8 mouse cellular contexts compared by ENCODE assay signal in the genomic region with DNA sequence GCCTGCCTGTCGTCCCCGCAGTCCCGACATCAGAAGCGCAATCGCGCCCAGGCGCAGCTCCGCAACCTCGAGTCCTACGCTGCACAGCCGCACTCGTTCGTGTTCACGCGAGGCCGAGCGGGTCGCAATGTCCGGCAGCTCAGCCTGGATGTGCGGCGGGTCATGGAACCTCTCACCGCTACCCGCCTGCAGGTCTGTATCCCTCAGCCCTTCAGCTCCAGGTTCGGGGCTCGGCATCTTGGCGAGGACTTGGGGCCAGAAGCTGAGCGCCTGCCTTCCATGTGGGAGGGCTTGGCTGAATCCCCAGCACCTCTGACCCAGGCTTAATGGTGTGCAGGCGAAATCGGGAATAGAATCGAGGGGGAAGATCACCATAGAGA. TPM values are rescaled to one million over a fixed set of nuclear protein-coding genes. Genes with fewer than 3 reads are reported as not detected.
DNase-seq lines count a peak whose midpoint lies in the region; ATAC-seq and TF ChIP-seq lines count a peak whose summit lies in the region.

No protein-coding gene starts in this region.

- H3K4me1 ChIP-seq in heart, embryonic 14.5 days (ENCODE audit: control insufficient read depth in 2 of 2, insufficient read depth in 2 of 2, low read length in 2 of 2): peaks cover 7 to 10% of the 10 kb centered on the region in 2 experiments
- peaks cover 44% of the 10 kb centered on the region for H3K4me1 ChIP-seq in G1E (ENCODE audit: insufficient read depth, low read depth, low read length)
- peaks cover 12% of the 10 kb centered on the region for H3K4me1 ChIP-seq in forebrain, embryonic 16.5 days (replicated peaks; ENCODE audit: control insufficient read depth, insufficient read depth, low read length)

- peak overlapping the region; percentile 89 to 95 for H3K4me3 ChIP-seq in heart, embryonic 14.5 days (ENCODE audit: control insufficient read depth in 1 of 2, insufficient read depth in 1 of 2, low read depth in 1 of 2, low read length in 2 of 2)
- H3K4me3 ChIP-seq in G1E (ENCODE audit: low read depth, low read length) (peak overlapping the region; percentile 100), macrophage (ENCODE audit: inconsistent target) (peak overlapping the region; percentile 72)
- H3K4me3 ChIP-seq in forebrain, embryonic 16.5 days (replicated peaks; ENCODE audit: low read length): peak overlapping the region; percentile 85

- peaks cover 18% of the 10 kb centered on the region for H3K79me2 ChIP-seq in macrophage (ENCODE audit: inconsistent target)

- H3K4me2 ChIP-seq in heart, embryonic 14.5 days (ENCODE audit: low read length): peak overlapping the region; percentile 93
- peak overlapping the region; percentile 82 for H3K4me2 ChIP-seq in forebrain, embryonic 16.5 days (ENCODE audit: low read length)

- no peak; the same call in 1 of the 2 replicates for ATAC-seq in heart, embryonic 14.5 days (ENCODE audit: insufficient number of reproducible peaks, insufficient read depth, low FRiP score, low read depth)
- ATAC-seq in G1E (ENCODE audit: extremely low read depth, insufficient number of reproducible peaks, low FRiP score, poor library complexity, severe bottlenecking): no peak
- ATAC-seq in forebrain, embryonic 16.5 days: no peak; the same call in 1 of the 2 replicates

- WGBS in heart, embryonic 14.5 days: under 1% methylated on average over 26 of the region's 30 CpGs
- under 1% methylated on average over 30 of the region's 30 CpGs for WGBS in forebrain, embryonic 16.5 days
- WGBS in macrophage (ENCODE audit: missing documents): under 1% methylated on average over 30 of the region's 30 CpGs

- peaks cover 41% of the 10 kb centered on the region for H3K36me3 ChIP-seq in heart, embryonic 14.5 days (ENCODE audit: control insufficient read depth, insufficient read depth, low read length)
- H3K36me3 ChIP-seq in G1E (replicated peaks) (peaks cover 43% of the 10 kb centered on the region), macrophage (ENCODE audit: inconsistent target) (peaks cover 25% of the 10 kb centered on the region; the same call in 1 of the 2 replicates)
- peaks cover 29% of the 10 kb centered on the region for H3K36me3 ChIP-seq in forebrain, embryonic 16.5 days (ENCODE audit: control insufficient read depth, insufficient read depth)

- no peak for TF ChIP-seq CTCF in G1E (IDR thresholded peaks at IDR 0.05; ENCODE audit: low read depth, low read length)

- no peaks in the 10 kb centered on the region for H3K27me3 ChIP-seq in heart, embryonic 14.5 days (ENCODE audit: control insufficient read depth, insufficient read depth, low read length)
- H3K27me3 ChIP-seq in G1E (ENCODE audit: insufficient read depth, low read length): no peaks in the 10 kb centered on the region
- no peaks in the 10 kb centered on the region for H3K27me3 ChIP-seq in forebrain, embryonic 16.5 days (replicated peaks; ENCODE audit: control insufficient read depth, insufficient read depth, low read length)

- intact Hi-C loops in heart, postnatal 25 days (cut with DNase I): no loop called here

- peak overlapping the region; percentile 92 for H3K9ac ChIP-seq in heart, embryonic 14.5 days (ENCODE audit: low read length)
- peak overlapping the region; percentile 84 for H3K9ac ChIP-seq in forebrain, embryonic 16.5 days (replicated peaks; ENCODE audit: low read depth, low read length)

- H3K27ac ChIP-seq in heart, embryonic 14.5 days (replicated peaks in 1 of 2; ENCODE audit: control insufficient read depth in 1 of 2, insufficient read depth in 1 of 2, low read depth in 2 of 2, low read length in 2 of 2): peak overlapping the region; percentile 9 to 95; a peak in 3 of 4 replicates
- H3K27ac ChIP-seq in forebrain, embryonic 16.5 days (ENCODE audit: low read length): no peak overlapping the region; the same call in 1 of the 2 replicates
- H3K27ac ChIP-seq in macrophage: peak overlapping the region; percentile 39

- no peaks in the 10 kb centered on the region for H3K9me3 ChIP-seq in heart, embryonic 14.5 days (ENCODE audit: control insufficient read depth, low read length)
- peaks cover 9% of the 10 kb centered on the region for H3K9me3 ChIP-seq in G1E (replicated peaks)
- no peaks in the 10 kb centered on the region for H3K9me3 ChIP-seq in forebrain, embryonic 16.5 days (ENCODE audit: control insufficient read depth, low read length)

- no peak for DNase-seq in heart, postnatal 25 days (ENCODE audit: low spot score)
- DNase-seq in G1E (ENCODE audit: low spot score): no peak
- no peak for DNase-seq in layer of hippocampus, adult 18-20 months (ENCODE audit: low spot score in 2 of 2)
- DNase-seq in thymus, postnatal 36 days: no peak
- DNase-seq in urinary bladder, postnatal 14 days (ENCODE audit: low spot score): no peak

RNA-seq across cellular contexts. Expression of gene Ppan, which starts 0.4 kb away (rescaled TPM):
- 28.2 and 30.0 TPM in 2 replicates for polyA plus RNA-seq in heart, embryonic 14.5 days (2014; fragmentation: Nextera tagmentation; extraction: Ambion mirVana)
- total RNA-seq in heart, postnatal 25 days (2021): 1 to 10 TPM; 7.0 to 9.5 TPM
- total RNA-seq in G1E (2014; fragmentation: Nextera tagmentation): 40.3 and 47.7 TPM in 2 replicates
- 66.9 and 71.7 TPM in 2 replicates for total RNA-seq in G1E (2017)
- polyA plus RNA-seq in G1E (2012): 297 and 313 TPM in 2 replicates
- 59.6 and 60.4 TPM in 2 replicates for polyA plus RNA-seq in forebrain, embryonic 16.5 days (2015; fragmentation: Nextera tagmentation; extraction: Ambion mirVana)
- 100 to 1,000 TPM in 1 of 26 experiments, 10 to 100 TPM in 25; 11.2 to 116 (median 35.8) TPM for total RNA-seq in macrophage (2018; cell fraction: chromatin; rRNA removed)
- total RNA-seq in macrophage (2018; cell fraction: cytosol; rRNA removed): 10 to 100 TPM in 7 of 26 experiments, 1 to 10 TPM in 19; 4.2 to 11.8 (median 8.8) TPM
- 100 to 1,000 TPM in 1 of 26 experiments, 10 to 100 TPM in 25; 10.4 to 102 (median 21.1) TPM for total RNA-seq in macrophage (2018; cell fraction: nucleus; rRNA removed)
- 9.3 to 35.0 TPM (median 13.9 TPM) in 3 replicates for polyA plus RNA-seq in macrophage (2018)
- 10 to 100 TPM; 24.1 to 25.3 TPM for total RNA-seq in layer of hippocampus, adult 18-20 months (2021)

RNA-seq across cellular contexts. Expression of gene Angptl6, which starts 8.8 kb away (rescaled TPM):
- polyA plus RNA-seq in heart, embryonic 14.5 days (2014; fragmentation: Nextera tagmentation; extraction: Ambion mirVana): 1.9 and 2.7 TPM in 2 replicates
- 1 to 10 TPM; 3.2 to 3.3 TPM for total RNA-seq in heart, postnatal 25 days (2021)
- total RNA-seq in G1E (2014; fragmentation: Nextera tagmentation): 1.2 and 5.1 TPM in 2 replicates
- total RNA-seq in G1E (2017): 0.66 and 0.93 TPM in 2 replicates
- 2.4 and 3.1 TPM in 2 replicates for polyA plus RNA-seq in G1E (2012)
- polyA plus RNA-seq in forebrain, embryonic 16.5 days (2015; fragmentation: Nextera tagmentation; extraction: Ambion mirVana): 16.6 and 20.2 TPM in 2 replicates
- 1 to 10 TPM in 13 of 26 experiments, under 1 TPM in 3, not detected in 10; 0.53 to 5.4 (median 1.5) TPM for total RNA-seq in macrophage (2018; cell fraction: chromatin; rRNA removed)
- 1 to 10 TPM in 24 of 26 experiments, under 1 TPM in 2; 0.89 to 2.5 (median 1.5) TPM for total RNA-seq in macrophage (2018; cell fraction: cytosol; rRNA removed)
- 1 to 10 TPM in 16 of 26 experiments, under 1 TPM in 7, not detected in 3; 0.35 to 4.9 (median 1.6) TPM for total RNA-seq in macrophage (2018; cell fraction: nucleus; rRNA removed)
- polyA plus RNA-seq in macrophage (2018): 0.46 to 2.3 TPM (median 1.8 TPM) in 3 replicates
- total RNA-seq in layer of hippocampus, adult 18-20 months (2021): 10 to 100 TPM in 1 of 2 experiments, 1 to 10 TPM in 1; 9.9 to 10.6 TPM

RNA-seq across cellular contexts. Expression of gene Eif3g, which starts 10.0 kb away (rescaled TPM):
- polyA plus RNA-seq in heart, embryonic 14.5 days (2014; fragmentation: Nextera tagmentation; extraction: Ambion mirVana): 188 and 202 TPM in 2 replicates
- 100 to 1,000 TPM in 1 of 2 experiments, 10 to 100 TPM in 1; 97.8 to 100 TPM for total RNA-seq in heart, postnatal 25 days (2021)
- 198 and 222 TPM in 2 replicates for total RNA-seq in G1E (2014; fragmentation: Nextera tagmentation)
- 173 and 175 TPM in 2 replicates for total RNA-seq in G1E (2017)
- polyA plus RNA-seq in G1E (2012): 475 and 545 TPM in 2 replicates
- 260 and 268 TPM in 2 replicates for polyA plus RNA-seq in forebrain, embryonic 16.5 days (2015; fragmentation: Nextera tagmentation; extraction: Ambion mirVana)
- total RNA-seq in macrophage (2018; cell fraction: chromatin; rRNA removed): 100 to 1,000 TPM in 1 of 26 experiments, 10 to 100 TPM in 25; 22.8 to 165 (median 60.4) TPM
- total RNA-seq in macrophage (2018; cell fraction: cytosol; rRNA removed): 10 to 100 TPM; 54.0 to 83.6 (median 69.2) TPM
- total RNA-seq in macrophage (2018; cell fraction: nucleus; rRNA removed): 10 to 100 TPM; 26.2 to 82.9 (median 39.4) TPM
- polyA plus RNA-seq in macrophage (2018): 76.8 to 138 TPM (median 100 TPM) in 3 replicates
- 100 to 1,000 TPM; 124 to 132 TPM for total RNA-seq in layer of hippocampus, adult 18-20 months (2021)

RNA-seq across cellular contexts. Expression of gene A230050P20Rik, which starts 19.9 kb away (rescaled TPM):
- polyA plus RNA-seq in heart, embryonic 14.5 days (2014; fragmentation: Nextera tagmentation; extraction: Ambion mirVana): 4.5 and 5.9 TPM in 2 replicates
- total RNA-seq in heart, postnatal 25 days (2021): 1 to 10 TPM; 4.0 to 4.2 TPM
- total RNA-seq in G1E (2014; fragmentation: Nextera tagmentation) (not detected in 2 replicates), G1E (2017) (0.05 TPM in 1 of 2 replicates, not detected in the other)
- polyA plus RNA-seq in G1E (2012) (0.04 and 0.05 TPM in 2 replicates), macrophage (2018) (9.0 to 17.6 TPM (median 12.0 TPM) in 3 replicates)
- 4.6 and 8.8 TPM in 2 replicates for polyA plus RNA-seq in forebrain, embryonic 16.5 days (2015; fragmentation: Nextera tagmentation; extraction: Ambion mirVana)
- 100 to 1,000 TPM in 1 of 26 experiments, 10 to 100 TPM in 25; 27.6 to 125 (median 59.8) TPM for total RNA-seq in macrophage (2018; cell fraction: chromatin; rRNA removed)
- total RNA-seq in macrophage (2018; cell fraction: cytosol; rRNA removed): 10 to 100 TPM in 4 of 26 experiments, 1 to 10 TPM in 22; 3.9 to 12.1 (median 7.8) TPM
- 10 to 100 TPM; 22.4 to 90.6 (median 51.6) TPM for total RNA-seq in macrophage (2018; cell fraction: nucleus; rRNA removed)
- 10 to 100 TPM; 66.8 to 70.4 TPM for total RNA-seq in layer of hippocampus, adult 18-20 months (2021)
